Mouse (Mus musculus) lung, postnatal 25 days (tissue): Measurements from ENCODE around the gene Pld2.
"Not testable (repeated sequence)": the region's sequence is repeated elsewhere in the genome, so short reads cannot be mapped to it uniquely, and the experiment has no call there.

Experiments
- DNase-seq: peaks from one replicate; pipeline ENCODE4 v3.0.0; 2022; ENCODE audit warnings: low spot score

The Pld2 gene

DNA sequence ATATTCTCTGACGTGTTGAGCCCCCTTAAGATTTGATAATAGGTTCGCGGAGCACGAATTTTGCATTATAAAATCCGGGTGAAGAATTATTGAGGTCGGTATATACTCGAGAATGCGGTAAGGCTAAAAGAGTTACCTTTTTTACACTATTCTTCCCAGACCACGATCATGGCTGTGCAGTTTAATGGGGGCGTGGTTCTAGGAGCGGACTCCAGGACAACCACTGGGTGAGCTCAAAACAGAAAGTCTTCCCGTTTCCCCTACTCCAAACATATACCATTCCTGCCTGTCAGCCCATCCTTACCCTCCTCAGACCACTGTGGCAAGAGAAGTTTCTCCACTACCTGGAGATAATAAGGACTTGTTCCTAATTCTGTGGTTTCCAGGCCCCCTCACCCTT, 14.1 kb upstream of the Pld2 start:
- DNase-seq, result no peak

GRCm38 (mm10) chr11:70526211-70526610, 13.7 kb upstream of the Pld2 start:
- DNase-seq, result no peak

GRCm38 (mm10) chr11:70528610-70529009, 11.3 kb upstream of the Pld2 start:
- DNase-seq, result no peak

DNA sequence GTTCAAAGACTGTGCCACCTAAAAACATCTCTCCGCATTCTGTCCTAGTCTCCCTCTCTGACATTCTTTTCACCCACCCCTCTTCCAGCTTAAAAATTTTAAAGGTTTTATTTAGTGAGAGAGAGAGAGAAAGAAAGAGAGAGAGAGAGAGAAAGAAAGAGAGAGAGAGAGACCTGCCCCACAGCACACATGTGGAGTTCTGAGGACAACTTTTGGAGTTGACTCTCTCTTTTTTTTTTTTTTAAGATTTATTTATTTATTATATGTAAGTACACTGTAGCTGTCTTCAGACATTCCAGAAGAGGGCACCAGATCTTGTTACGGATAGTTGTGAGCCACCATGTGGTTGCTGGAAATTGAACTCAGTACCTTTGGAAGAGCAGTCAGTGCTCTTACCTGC, 8.8 kb upstream of the Pld2 start:
- DNase-seq, result not testable (repeated sequence)

DNA sequence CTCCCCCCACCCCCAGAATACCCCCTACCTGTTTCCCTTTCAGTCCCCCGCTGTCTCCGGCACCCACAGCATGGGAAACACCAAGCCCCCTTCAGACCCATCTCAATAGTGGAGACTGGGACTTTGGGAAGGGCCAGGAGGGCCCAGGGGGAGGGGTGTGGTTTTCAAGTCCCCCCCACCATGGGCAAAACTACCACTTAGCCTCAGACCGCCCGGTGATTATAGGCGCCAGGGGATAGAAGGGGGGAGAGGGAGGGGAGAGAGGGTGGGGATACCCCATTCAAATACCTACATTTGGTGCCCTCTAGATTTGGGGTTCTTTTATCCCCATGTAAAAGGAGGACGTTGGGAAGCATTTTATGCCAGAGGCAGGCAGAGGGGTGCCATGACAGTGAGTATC, 7.0 kb upstream of the Pld2 start, which contains the start of gene Gm40193:
Gene Gm40193, minus strand, starts transcription at position 101 of the 400 bp plus-strand sequence.
- DNase-seq, result no peak

GRCm38 (mm10) chr11:70539423-70539822, 441 bp upstream of the Pld2 start:
- no peak for DNase-seq

DNA sequence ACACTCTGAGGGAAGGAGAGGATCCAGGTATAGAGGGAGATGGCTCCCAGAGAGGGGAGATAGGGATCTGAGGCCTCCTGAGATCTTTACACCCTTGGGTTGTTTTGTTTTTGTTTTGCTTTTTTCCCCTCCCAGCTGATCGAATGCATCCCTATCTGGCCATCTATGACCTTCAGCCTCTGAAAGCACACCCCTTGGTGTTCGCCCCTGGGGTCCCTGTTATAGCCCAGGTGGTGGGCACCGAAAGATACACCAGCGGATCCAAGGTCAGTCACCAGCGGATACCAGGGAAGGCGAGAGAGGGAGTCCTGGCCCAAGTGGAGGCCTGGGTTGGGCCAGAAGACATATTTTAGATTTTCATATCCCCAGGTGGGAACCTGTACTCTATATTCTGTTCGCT, 1.1 kb downstream of the Pld2 start:
- DNase-seq, result no peak

GRCm38 (mm10) chr11:70541415-70541814, 1.6 kb downstream of the Pld2 start:
- DNase-seq, result no peak

- no peak for DNase-seq
These were observed 4.6 kb downstream of the Pld2 start for GRCm38 (mm10) chr11:70544496-70544895.

GRCm38 (mm10) chr11:70551526-70551925, 11.7 kb downstream of the Pld2 start:
- no peak for DNase-seq

DNA sequence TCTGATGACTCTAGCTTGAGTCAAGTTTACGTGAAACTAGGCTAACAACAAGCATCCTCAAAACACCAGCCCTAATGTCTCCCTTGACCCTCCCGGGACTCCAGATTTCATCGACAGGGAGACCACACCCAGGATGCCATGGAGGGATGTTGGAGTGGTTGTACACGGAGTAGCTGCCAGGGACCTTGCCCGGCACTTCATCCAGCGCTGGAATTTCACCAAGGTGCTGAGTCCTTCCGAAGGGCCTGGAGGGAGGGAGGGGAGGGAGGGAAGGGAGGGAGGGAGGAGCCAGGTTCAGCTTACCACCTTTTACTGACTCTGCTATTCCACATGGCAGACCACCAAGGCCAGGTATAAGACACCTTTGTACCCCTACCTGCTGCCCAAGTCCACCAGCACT, 14.1 kb downstream of the Pld2 start:
- DNase-seq, result no peak

DNA sequence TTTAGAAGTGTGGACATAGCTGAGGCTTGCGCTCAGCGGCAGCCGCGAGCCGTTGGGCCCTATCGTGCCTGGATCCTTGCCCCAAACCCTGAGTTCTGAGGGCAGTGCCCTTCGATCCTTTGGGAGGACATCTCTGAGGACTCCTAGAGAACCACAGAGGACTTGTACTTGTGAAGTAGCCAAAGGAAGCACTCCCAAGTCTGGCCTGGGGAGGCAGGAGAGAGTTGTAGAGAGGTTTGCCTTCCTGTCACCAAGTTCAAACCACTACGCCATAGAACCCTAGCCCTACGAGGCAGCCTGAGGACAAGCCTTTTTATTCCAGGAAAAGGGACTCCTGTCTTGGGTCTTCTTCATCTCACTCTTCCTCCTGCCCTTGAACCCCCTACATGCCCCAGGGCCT, 17.7 kb downstream of the Pld2 start:
- DNase-seq, result no peak

DNA sequence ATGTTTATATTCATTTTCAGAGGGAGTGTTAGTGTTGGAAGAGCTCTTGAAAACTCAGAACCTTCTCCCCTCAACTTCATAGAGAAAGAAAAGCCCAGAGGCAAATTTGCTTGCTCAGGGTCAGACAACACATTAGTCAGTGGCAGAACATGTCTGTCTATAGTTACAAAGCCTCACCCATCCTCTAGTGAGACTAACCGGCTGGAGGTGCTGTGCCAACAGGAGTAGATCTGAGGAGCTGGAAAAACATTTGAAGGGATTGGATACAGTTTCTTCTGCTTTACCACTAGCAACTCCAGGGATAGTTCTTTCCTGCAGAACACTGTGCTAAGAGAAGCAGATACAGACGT, 22.0 kb downstream of the Pld2 start:
- DNase-seq, result no peak

DNA sequence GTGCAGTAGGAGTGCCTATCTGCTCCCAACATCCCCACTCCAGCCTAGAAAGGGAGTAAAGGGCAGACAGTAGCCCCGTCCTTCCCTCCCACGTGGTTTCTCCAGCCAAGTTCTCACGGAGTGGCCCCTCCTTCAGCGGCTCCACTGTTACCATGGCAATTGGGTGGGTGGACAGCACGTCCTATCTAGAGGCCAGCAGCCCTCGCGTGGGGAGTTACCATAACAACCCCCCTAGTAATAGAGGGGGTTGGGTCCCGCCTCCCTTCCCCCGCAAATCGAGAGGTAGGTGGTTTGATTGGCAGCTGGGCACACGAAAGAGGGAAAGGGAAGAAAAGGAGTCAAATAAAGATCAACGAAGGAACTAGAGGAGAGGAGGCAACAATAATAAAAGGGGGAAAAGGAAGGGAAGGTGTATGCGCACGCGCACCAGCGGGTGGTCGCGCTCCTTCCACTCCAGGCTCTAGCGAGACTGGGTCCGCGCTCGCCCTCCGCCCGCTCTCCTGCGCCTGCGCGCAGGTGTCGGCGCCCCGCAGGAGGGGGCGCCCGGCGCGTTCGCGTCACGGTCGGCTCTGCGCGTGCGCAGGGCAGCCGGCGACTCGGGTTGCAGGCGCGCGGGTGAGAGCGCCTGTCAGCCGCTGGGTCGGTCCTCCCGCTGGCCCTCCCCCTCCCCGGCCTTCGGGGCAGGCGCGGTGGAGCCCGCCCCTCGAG, 22.6 kb downstream of the Pld2 start, which contains the start of gene Mink1:
Gene Mink1, plus strand, starts transcription at position 595 of the 708 bp plus-strand sequence.
- DNase-seq, result peak; percentile 89

DNA sequence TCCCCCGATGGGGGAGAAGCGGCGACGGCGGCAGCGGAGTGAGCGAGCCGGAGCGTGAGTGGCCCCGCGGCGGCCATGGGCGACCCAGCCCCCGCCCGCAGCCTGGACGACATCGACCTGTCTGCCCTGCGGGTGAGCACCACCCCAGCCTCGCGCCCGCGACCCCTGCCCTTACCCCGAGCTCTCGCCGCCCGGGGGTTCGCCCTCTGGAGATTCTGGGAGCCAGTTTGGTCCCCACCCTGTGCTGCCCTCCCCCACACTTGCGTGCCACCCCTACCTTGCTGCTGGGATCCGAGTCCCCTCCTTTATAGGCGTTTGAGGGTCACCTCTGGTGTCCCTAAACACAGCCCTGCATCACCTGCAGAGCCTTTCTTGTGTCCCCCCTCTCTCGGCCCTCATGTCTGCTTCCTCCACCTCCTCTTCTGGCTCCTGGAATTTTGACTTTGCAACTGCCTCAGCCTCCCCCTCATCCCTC, 23.2 kb downstream of the Pld2 start:
- DNase-seq, result no peak

DNA sequence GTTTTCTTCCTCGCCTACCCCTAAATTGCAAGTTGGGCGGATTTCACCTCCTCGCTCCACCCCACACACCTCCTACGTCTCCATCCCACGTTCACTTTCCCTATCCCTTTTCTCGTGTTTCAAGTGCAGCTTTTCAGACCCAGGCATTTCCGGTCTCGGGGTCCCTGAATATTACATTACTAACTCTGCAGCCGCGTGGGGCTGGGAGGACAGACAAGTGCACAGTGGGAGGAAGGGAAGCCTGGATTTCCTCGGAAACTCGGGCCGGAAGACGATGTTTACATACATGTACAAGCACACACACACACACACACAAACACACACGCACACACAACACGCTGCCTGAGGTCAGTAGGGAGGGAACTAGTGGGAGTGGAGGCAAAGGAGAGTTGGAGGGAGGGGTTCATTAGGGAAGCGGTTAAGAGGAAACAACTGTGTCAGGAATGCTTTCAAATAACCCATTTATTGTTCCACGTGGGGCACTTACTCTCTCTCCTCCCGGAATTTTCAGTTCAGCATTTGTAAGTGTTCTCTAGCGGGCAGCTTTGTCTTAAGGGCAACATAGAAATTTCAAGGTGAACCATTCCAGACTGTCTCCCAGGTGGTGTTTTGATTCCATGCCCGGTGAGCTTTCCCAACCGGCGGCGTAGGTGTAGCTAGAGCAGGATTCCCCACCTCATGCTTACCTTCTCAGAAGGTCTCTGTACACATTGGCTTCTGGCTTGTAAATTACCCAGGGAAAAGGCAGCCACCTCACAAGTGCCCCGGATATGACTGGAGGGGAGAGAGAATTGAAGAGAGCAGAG, 23.8 kb downstream of the Pld2 start:
- peak; percentile 69 for DNase-seq

GRCm38 (mm10) chr11:70564276-70564873, 24.5 kb downstream of the Pld2 start:
- DNase-seq, result no peak

- DNase-seq, result no peak
These were observed 26.7 kb downstream of the Pld2 start for GRCm38 (mm10) chr11:70566586-70566985.

DNA sequence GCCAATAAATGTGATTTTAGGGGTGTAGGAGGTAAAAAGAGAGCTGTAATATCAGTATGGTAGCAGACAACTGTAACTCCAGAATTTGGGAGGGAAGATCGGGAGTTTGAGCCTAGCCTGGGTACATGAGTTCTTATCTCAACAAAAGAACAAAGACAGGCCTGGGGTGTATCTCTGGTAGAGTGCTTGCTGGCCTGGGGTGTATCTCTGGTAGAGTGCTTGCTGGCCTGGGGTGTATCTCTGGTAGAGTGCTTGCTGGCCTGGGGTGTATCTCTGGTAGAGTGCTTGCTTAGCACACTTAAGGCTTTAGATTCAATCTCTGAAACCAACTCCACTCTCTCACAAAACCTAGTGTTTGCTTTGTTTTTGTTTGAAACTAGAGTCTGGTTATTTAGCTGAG, 30.8 kb downstream of the Pld2 start:
- not testable (repeated sequence) for DNase-seq

GRCm38 (mm10) chr11:70571641-70572040, 31.8 kb downstream of the Pld2 start:
- no peak for DNase-seq

GRCm38 (mm10) chr11:70572348-70572902, 32.6 kb downstream of the Pld2 start:
- DNase-seq, result no peak

DNA sequence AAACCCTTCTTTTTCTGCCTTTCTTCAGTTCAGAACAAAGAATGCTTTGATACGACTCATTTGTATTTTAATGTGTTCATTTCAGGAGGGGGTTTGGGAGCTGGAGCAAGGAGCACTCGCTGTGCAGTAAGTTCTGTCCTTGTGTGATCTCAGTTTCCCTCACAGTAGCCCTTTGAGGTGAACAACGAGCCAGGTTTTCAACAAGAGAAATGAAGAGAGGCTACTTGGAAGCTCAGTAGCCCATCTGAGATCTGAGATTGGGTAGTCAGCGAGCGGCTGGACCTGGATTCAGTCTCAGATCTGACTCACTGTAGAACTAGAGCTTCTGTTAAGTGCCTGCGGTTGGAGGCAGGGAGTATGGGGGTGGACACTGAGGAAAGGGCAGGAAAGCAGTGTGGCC, 34.0 kb downstream of the Pld2 start:
- DNase-seq, result no peak

GRCm38 (mm10) chr11:70577201-70577600, 37.3 kb downstream of the Pld2 start:
- DNase-seq, result no peak
